ENCODE assay signal across 22 mouse cellular contexts in the genomic region with DNA sequence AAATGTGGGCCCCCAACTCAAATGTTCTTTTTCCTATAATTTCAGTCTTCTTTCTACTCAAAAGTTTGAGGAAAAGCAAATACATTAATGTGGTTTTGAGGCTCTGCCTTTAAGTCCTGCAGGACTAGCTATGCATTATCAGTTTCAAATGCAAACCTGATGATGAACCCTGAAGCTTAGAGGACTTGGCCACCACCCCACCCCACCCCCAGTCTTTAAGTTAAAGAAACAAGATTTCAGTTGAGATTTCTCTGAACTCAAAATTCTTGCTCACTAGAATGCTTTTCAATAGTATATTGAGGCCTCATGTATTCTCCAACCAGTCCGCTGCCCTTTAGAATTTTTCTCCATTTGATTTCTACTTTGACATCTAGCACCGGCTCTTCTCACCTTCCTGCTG.
A peak's percentile ranks its signal among the peaks of the same experiment; 100 is the strongest.
DNase-seq lines count a peak whose midpoint lies in the region; ATAC-seq and TF ChIP-seq lines count a peak whose summit lies in the region.
"Had no signal": no experiment of that assay in that cellular context is flagged by ENCODE, and none has a peak within 500 bp of the region (broad histone marks: within the 10 kb centered on the region; RNA-seq: fewer than 3 reads in every experiment).

No protein-coding gene starts in this region.

- ATAC-seq in midbrain, embryonic 11.5 days (ENCODE audit: low FRiP score), result no peak
- ATAC-seq in midbrain, embryonic 14.5 days (ENCODE audit: low FRiP score, low TSS enrichment), result no peak
- ATAC-seq in megakaryocyte-erythroid progenitor cell, adult 5-6 weeks (replicated peaks; ENCODE audit: low FRiP score, low TSS enrichment, poor library complexity, severe bottlenecking), result no peak
- ATAC-seq: activated CD4-positive, CD25-positive, alpha-beta regulatory T cell, adult 4 months; CD4-positive, CD25-positive, alpha-beta regulatory T cell, adult 4 months; Patski had no signal

- H3K4me3 ChIP-seq in gastrocnemius, adult 2 months, result no peak overlapping the region
- H3K4me3 ChIP-seq in midbrain, embryonic 11.5 days (ENCODE audit: low read depth, low read length), result no peak overlapping the region
- no peak overlapping the region for H3K4me3 ChIP-seq in midbrain, embryonic 14.5 days (replicated peaks; ENCODE audit: low read depth, low read length)
- no peak overlapping the region for H3K4me3 ChIP-seq in MEL (ENCODE audit: control insufficient read depth in 1 of 2, insufficient read depth in 1 of 2, low read depth in 2 of 2, low read length in 2 of 2)

- no peak for DNase-seq in gastrocnemius, adult 2 months
- DNase-seq in gastrocnemius, postnatal 36 days, result no peak
- DNase-seq in heart, adult 11 months, result peak; percentile 2
- DNase-seq in heart, postnatal 14 days, result no peak
- peak; percentile 49 for DNase-seq in midbrain, embryonic 11.5 days (ENCODE audit: low spot score, missing footprints)
- DNase-seq in midbrain, embryonic 14.5 days, result no peak
- peak; percentile 21 for DNase-seq in MEL (ENCODE audit: low read depth, low spot score)
- DNase-seq: adrenal gland, adult 8-10 months; adrenal gland, postnatal 10 days; adrenal gland, postnatal 14 days; adrenal gland, postnatal 25 days; adrenal gland, postnatal 36 days; B cell, adult 2 months; cerebellum, adult 11 months; cerebellum, adult 11-12 months; cerebellum, adult 18-20 months had no signal

- H3K9me3 ChIP-seq in midbrain, embryonic 11.5 days (ENCODE audit: control insufficient read depth, low read length), result no peaks in the 10 kb centered on the region
- no peaks in the 10 kb centered on the region for H3K9me3 ChIP-seq in midbrain, embryonic 14.5 days (ENCODE audit: control insufficient read depth, low read length)
- no peaks in the 10 kb centered on the region for H3K9me3 ChIP-seq in MEL (replicated peaks; ENCODE audit: insufficient read depth, low read length)
- H3K9me3 ChIP-seq: G1E had no signal

- no peak overlapping the region for H3K4me2 ChIP-seq in midbrain, embryonic 11.5 days
- H3K4me2 ChIP-seq in midbrain, embryonic 14.5 days (ENCODE audit: low read length), result no peak overlapping the region

- intact Hi-C loops in gastrocnemius, adult 2 months (cut with DNase I), result no loop called here
- intact Hi-C loops in gastrocnemius, postnatal 36 days (cut with DNase I), result no loop called here
- intact Hi-C loops in heart, postnatal 14 days (cut with DNase I), result no loop called here

- peaks cover 10% of the 10 kb centered on the region for H3K4me1 ChIP-seq in midbrain, embryonic 11.5 days (ENCODE audit: control insufficient read depth, insufficient read depth, low read length)
- H3K4me1 ChIP-seq in midbrain, embryonic 14.5 days (ENCODE audit: control insufficient read depth, insufficient read depth, low read length), result peaks cover 15% of the 10 kb centered on the region
- no peaks in the 10 kb centered on the region; a peak in 1 of 4 replicates for H3K4me1 ChIP-seq in MEL (ENCODE audit: control insufficient read depth in 1 of 2, insufficient read depth in 2 of 2, low read length in 2 of 2)

- TF ChIP-seq POLR2A in MEL (IDR thresholded peaks at IDR 0.05; ENCODE audit: control insufficient read depth in 1 of 2, insufficient read depth in 1 of 2, low read depth in 1 of 2, low read length in 2 of 2, poor library complexity in 1 of 2), result no peak

- H3K79me2 ChIP-seq in MEL (ENCODE audit: control insufficient read depth, insufficient read depth, low read length, poor library complexity), result no peaks in the 10 kb centered on the region

- TF ChIP-seq CTCF in gastrocnemius, adult 2 months (IDR thresholded peaks at IDR 0.05), result no peak
- no peak for TF ChIP-seq CTCF in MEL (IDR thresholded peaks at IDR 0.05 in 2 of 3, conservative IDR thresholded peaks at IDR 0.05 in 1 of 3; ENCODE audit: control insufficient read depth in 1 of 3, insufficient read depth in 1 of 3, low read depth in 2 of 3, low read length in 3 of 3, poor library complexity in 1 of 3, severe bottlenecking in 1 of 3)

- H3K36me3 ChIP-seq in midbrain, embryonic 11.5 days (ENCODE audit: control insufficient read depth, insufficient read depth, low read length), result no peaks in the 10 kb centered on the region
- no peaks in the 10 kb centered on the region for H3K36me3 ChIP-seq in midbrain, embryonic 14.5 days (ENCODE audit: control insufficient read depth, insufficient read depth, low read length)
- no peaks in the 10 kb centered on the region for H3K36me3 ChIP-seq in MEL (ENCODE audit: control insufficient read depth in 1 of 2, insufficient read depth in 2 of 2, low read length in 2 of 2)

- peak overlapping the region; percentile 81; the same call in 1 of the 2 replicates for H3K27ac ChIP-seq in gastrocnemius, adult 2 months
- no peak overlapping the region for H3K27ac ChIP-seq in midbrain, embryonic 11.5 days (ENCODE audit: low read depth, low read length)
- no peak overlapping the region for H3K27ac ChIP-seq in midbrain, embryonic 14.5 days (replicated peaks; ENCODE audit: low read depth, low read length)
- H3K27ac ChIP-seq in MEL (ENCODE audit: control insufficient read depth, low read depth, low read length), result no peak overlapping the region

- H3K9ac ChIP-seq in midbrain, embryonic 11.5 days (ENCODE audit: low read length), result no peak overlapping the region
- no peak overlapping the region for H3K9ac ChIP-seq in midbrain, embryonic 14.5 days (replicated peaks; ENCODE audit: low read length)
- no peak overlapping the region for H3K9ac ChIP-seq in MEL (ENCODE audit: control insufficient read depth, low read depth, low read length, poor library complexity, severe bottlenecking)

- no peak for TF ChIP-seq RAD21 in MEL (IDR thresholded peaks at IDR 0.05; ENCODE audit: low read depth, low read length)

- TF ChIP-seq EP300 in MEL (IDR thresholded peaks at IDR 0.05; ENCODE audit: low read depth in 1 of 2, low read length in 2 of 2), result peak in 1 of 2 experiments; percentile 55; a peak in 1 of 4 replicates

- 87% methylated on average over 2 of the region's 2 CpGs for WGBS in midbrain, embryonic 11.5 days
- 88% methylated on average over 2 of the region's 2 CpGs for WGBS in midbrain, embryonic 14.5 days

- H3K27me3 ChIP-seq in midbrain, embryonic 11.5 days (ENCODE audit: control insufficient read depth, insufficient read depth, low read length), result peaks cover 1% of the 10 kb centered on the region; the same call in 1 of the 2 replicates
- H3K27me3 ChIP-seq in midbrain, embryonic 14.5 days (ENCODE audit: control insufficient read depth, insufficient read depth, low read length), result no peaks in the 10 kb centered on the region; the same call in 1 of the 2 replicates
- H3K27me3 ChIP-seq in MEL (ENCODE audit: control insufficient read depth in 1 of 2, insufficient read depth in 2 of 2, low read length in 2 of 2), result no peaks in the 10 kb centered on the region
- H3K27me3 ChIP-seq: CH12.LX, Patski had no signal

TF ChIP-seq in MEL, 35 proteins besides CTCF, POLR2A, EP300 and RAD21:
- TF ChIP-seq ZMIZ1 (IDR thresholded peaks at IDR 0.05; ENCODE audit: low read depth, low read length) (no peak), USF2 (IDR thresholded peaks at IDR 0.05; ENCODE audit: borderline replicate concordance in 1 of 2, insufficient read depth in 1 of 2, low read depth in 1 of 2, low read length in 2 of 2) (no peak), JUND (IDR thresholded peaks at IDR 0.05; ENCODE audit: low read depth, low read length) (no peak), MYB (IDR thresholded peaks at IDR 0.05; ENCODE audit: low read depth, low read length) (peak; percentile 51; the same call in 1 of the 2 replicates), RCOR1 (IDR thresholded peaks at IDR 0.05; ENCODE audit: low read depth, low read length) (peak; percentile 24; the same call in 1 of the 2 replicates)

Comparison
In these comparisons a context has a peak if more than half of its experiments do, and no peak if none do; other contexts are left out.
1. DNase-seq: peak in heart, adult 11 months (single experiment), midbrain, embryonic 11.5 days (single experiment) and MEL (single experiment); none in gastrocnemius, adult 2 months (single experiment), gastrocnemius, postnatal 36 days (0 of 2), heart, postnatal 14 days (0 of 2) and midbrain, embryonic 14.5 days (single experiment).